Mouse (Mus musculus) forebrain, embryonic 11.5 days (tissue): ENCODE measurements around the gene Vmn1r157. TPM values are rescaled to one million over a fixed set of nuclear protein-coding genes. Genes with fewer than 3 reads are reported as not detected.
"Not testable (repeated sequence)": the region's sequence is repeated elsewhere in the genome, so short reads cannot be mapped to it uniquely, and the experiment has no call there.

Source experiments
- ATAC-seq: fragments of 200-750 bp; cut with Nextera tagmentation; replicated peaks from 2 replicates; pipeline ENCODE4 v1.8.0; 2017; ENCODE audit warnings: moderate TSS enrichment; ENCODE audit not compliant: low FRiP score
- DNase-seq: peaks from one replicate; pipeline ENCODE4 v3.0.0-alpha.2; 2017; ENCODE audit warnings: low spot score
- H3K27ac ChIP-seq: fragments of 300-500 bp; sonication (generic); 2 replicates; pipeline ENCODE4 v1.5.1; 2014; ENCODE audit warnings: low read depth, low read length
- H3K27me3 ChIP-seq: fragments of 300-500 bp; sonication (generic); 2 replicates; pipeline ENCODE4 v1.6.1; 2014; ENCODE audit warnings: mild to moderate bottlenecking, low read length, mixed read lengths; ENCODE audit not compliant: control insufficient read depth, insufficient read depth
- H3K36me3 ChIP-seq: fragments of 300-500 bp; sonication (generic); 2 replicates; pipeline ENCODE4 v1.6.1; 2014; ENCODE audit warnings: mild to moderate bottlenecking, low read length, moderate library complexity, mixed read lengths; ENCODE audit not compliant: control insufficient read depth, insufficient read depth
- H3K4me1 ChIP-seq: fragments of 300-500 bp; sonication (generic); replicated peaks from 2 replicates; pipeline ENCODE4 v1.6.1; 2014; ENCODE audit warnings: low read length, mixed read lengths; ENCODE audit not compliant: control insufficient read depth, insufficient read depth
- H3K4me2 ChIP-seq: fragments of 300-500 bp; sonication (generic); 2 replicates; pipeline ENCODE4 v1.6.1; 2014; ENCODE audit warnings: low read depth, mild to moderate bottlenecking, low read length, moderate library complexity, mixed read lengths; ENCODE audit not compliant: severe bottlenecking
- H3K4me3 ChIP-seq: fragments of 300-500 bp; sonication (generic); 2 replicates; pipeline ENCODE4 v1.5.1; 2014; ENCODE audit warnings: low read depth, low read length
- H3K9ac ChIP-seq: fragments of 300-500 bp; sonication (generic); 2 replicates; pipeline ENCODE4 v1.6.1; 2014; ENCODE audit warnings: low read length
- H3K9me3 ChIP-seq: fragments of 300-500 bp; sonication (generic); 2 replicates; pipeline ENCODE4 v1.6.1; 2016; ENCODE audit warnings: low read length, mixed read lengths; ENCODE audit not compliant: control insufficient read depth
- WGBS: fragments of 180-500 bp; shearing (Covaris S2); extraction: QIAGEN DNeasy Blood & Tissue Kit; methylation state at CpG from one replicate; pipeline ENCODE4 v1.1.7; 2014; 5-methylcytosine and 5-hydroxymethylcytosine counted together
- polyA plus RNA-seq: library from polyadenylated mRNA; unstranded; fragments of >200 nt; fragmentation: Nextera tagmentation; extraction: Ambion mirVana; gene quantifications from 2 replicates; pipeline ENCODE4 v1.2.1, GENCODE M21; 2014

Vmn1r157 gene
- polyA plus RNA-seq = not detected in 2 replicates

DNA sequence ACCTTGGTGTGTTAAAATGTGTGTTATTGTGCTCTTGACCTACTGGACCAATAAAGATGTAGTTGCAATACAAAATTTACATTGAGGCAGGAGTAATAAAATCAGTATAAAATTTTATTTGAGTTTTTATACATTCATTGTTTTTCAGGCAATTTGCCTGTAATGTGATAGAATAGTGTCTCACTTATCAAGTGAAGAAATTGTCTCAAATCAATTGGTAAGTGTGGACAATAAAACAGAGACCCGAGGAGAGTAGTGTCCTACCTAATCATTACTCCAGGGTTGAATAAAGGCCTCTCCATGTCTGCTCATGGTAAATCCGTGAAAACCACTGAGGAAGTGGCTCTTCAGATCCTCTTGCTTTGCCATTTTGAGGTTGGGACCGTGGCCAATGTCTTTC, at the start of gene Vmn1r157:
Gene Vmn1r157 (plus strand): TSS at position 301 of the 400 bp plus-strand sequence.
- H3K27me3 ChIP-seq, ATAC-seq, DNase-seq, H3K27ac ChIP-seq, H3K36me3 ChIP-seq, H3K4me1 ChIP-seq, H3K9ac ChIP-seq, H3K4me3 ChIP-seq, H3K4me2 ChIP-seq, H3K9me3 ChIP-seq: not testable (repeated sequence)
- WGBS = 32% methylated on average over 2 of the region's 3 CpGs

DNA sequence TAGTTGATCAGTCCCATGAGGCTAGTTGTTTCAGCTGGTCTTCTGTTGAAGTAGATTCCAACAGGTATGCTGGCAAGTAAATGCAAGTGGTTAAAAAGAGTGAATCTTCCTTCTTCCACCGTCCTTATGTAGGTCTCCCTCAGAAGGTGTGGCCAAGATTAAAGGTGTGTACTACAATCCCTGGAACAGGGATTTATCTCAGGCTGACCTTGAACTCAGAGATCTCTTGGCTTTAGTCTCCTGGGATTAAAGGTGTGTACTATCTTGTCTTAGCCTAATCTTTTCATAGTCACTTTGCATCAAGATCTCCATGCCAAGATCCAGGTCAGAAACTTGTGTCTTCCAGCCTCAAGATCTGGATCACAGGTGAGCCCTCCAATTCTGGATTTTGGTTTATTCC, 41.9 kb upstream of the Vmn1r157 start, which contains the start of gene Gm4567:
Gene Gm4567 (minus strand): TSS at position 101 of the 400 bp plus-strand sequence.
- not testable (repeated sequence) for H3K27me3 ChIP-seq, H3K4me2 ChIP-seq, H3K4me3 ChIP-seq, H3K4me1 ChIP-seq, H3K9me3 ChIP-seq, H3K27ac ChIP-seq, DNase-seq, ATAC-seq, H3K9ac ChIP-seq, H3K36me3 ChIP-seq
- no CpG with 5 or more reads among the region's 1 CpGs for WGBS

DNA sequence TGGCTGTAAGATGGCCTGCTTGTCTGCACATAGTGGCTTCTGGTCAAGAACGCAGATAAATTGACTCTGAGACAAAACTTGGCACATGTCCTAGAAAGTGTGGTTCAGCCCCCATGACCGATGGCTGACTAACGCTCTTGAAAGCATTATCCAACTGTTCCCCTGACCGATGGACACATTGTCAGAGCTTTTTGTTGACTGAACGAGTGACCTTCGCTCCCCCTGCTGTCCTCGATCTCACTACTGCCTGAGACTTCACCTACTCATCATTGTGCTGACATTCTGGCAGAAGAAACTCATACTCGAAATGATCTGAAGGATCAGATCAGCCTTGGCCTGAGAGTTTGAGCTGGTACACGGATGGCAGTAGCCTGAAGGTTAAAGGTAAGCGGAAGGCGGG, 14.5 kb downstream of the Vmn1r157 start:
- H3K27ac ChIP-seq, H3K9me3 ChIP-seq, DNase-seq, ATAC-seq, H3K36me3 ChIP-seq, H3K4me1 ChIP-seq, H3K4me3 ChIP-seq, H3K27me3 ChIP-seq, H3K4me2 ChIP-seq, H3K9ac ChIP-seq: not testable (repeated sequence)
- WGBS = 80% methylated on average over 5 of the region's 11 CpGs

DNA sequence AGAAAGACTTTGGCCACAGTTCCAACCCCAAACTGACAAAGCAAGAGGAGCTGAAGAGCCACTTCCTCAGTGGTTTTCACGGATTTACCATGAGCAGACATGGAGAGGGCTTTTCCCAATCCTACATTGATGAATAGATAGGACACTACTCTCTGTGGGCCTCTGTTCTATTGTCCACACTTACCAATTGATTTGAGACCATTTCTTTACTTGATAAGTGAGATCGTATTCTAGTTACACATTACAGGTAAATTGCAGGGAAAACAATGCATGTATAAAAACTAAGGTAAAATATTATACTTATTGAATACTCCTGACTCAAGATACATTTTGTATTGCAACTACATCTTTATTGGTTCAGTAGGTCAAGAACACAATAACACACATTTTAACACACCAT, 29.2 kb downstream of the Vmn1r157 start, which contains the start of gene Vmn1r158:
Gene Vmn1r158 (minus strand): TSS at position 101 of the 400 bp plus-strand sequence.
- WGBS = 65% methylated on average over 2 of the region's 2 CpGs
- H3K27ac ChIP-seq, H3K4me2 ChIP-seq, DNase-seq, ATAC-seq, H3K9me3 ChIP-seq, H3K27me3 ChIP-seq, H3K36me3 ChIP-seq, H3K4me1 ChIP-seq, H3K9ac ChIP-seq, H3K4me3 ChIP-seq: not testable (repeated sequence)

Other genes starting within 250 kb of the Vmn1r157 start
- not detected in 2 replicates for gene Vmn1r152, start 238.7 kb upstream of the Vmn1r157 start, polyA plus RNA-seq
- not detected in 2 replicates for gene Gm8677, start 226.8 kb upstream of the Vmn1r157 start, polyA plus RNA-seq
- gene Gm4201, start 196.4 kb upstream of the Vmn1r157 start, polyA plus RNA-seq = not detected in 2 replicates
- gene Gm4565, start 173.6 kb upstream of the Vmn1r157 start, polyA plus RNA-seq = not detected in 2 replicates
- gene Vmn1r155, start 103.7 kb upstream of the Vmn1r157 start, polyA plus RNA-seq = not detected in 2 replicates
- gene Gm8693, start 69.4 kb upstream of the Vmn1r157 start, polyA plus RNA-seq = not detected in 2 replicates
- not detected in 2 replicates for gene Gm4567, start 42.0 kb upstream of the Vmn1r157 start, polyA plus RNA-seq
- not detected in 2 replicates for gene Vmn1r158, start 29.1 kb downstream of the Vmn1r157 start, polyA plus RNA-seq
- not detected in 2 replicates for gene Vmn1r159, start 81.9 kb downstream of the Vmn1r157 start, polyA plus RNA-seq
- not detected in 2 replicates for gene Vmn1r160, start 109.5 kb downstream of the Vmn1r157 start, polyA plus RNA-seq
- gene Gm4214, start 223.0 kb downstream of the Vmn1r157 start, polyA plus RNA-seq = not detected in 2 replicates